Mouse (Mus musculus) lung, embryonic 16.5 days (tissue): ENCODE measurements around the gene P3h3. TPM values are rescaled to one million over a fixed set of nuclear protein-coding genes. Genes with fewer than 3 reads are reported as not detected.
"Not testable (repeated sequence)": the region's sequence is repeated elsewhere in the genome, so short reads cannot be mapped to it uniquely, and the experiment has no call there.

ENCODE experiments used
- ATAC-seq: fragments of 200-750 bp; cut with Nextera tagmentation; 2 replicates; pipeline ENCODE4 v1.8.0; 2017; ENCODE audit warnings: low read depth, mild to moderate bottlenecking, moderate library complexity
- H3K27ac ChIP-seq: fragments of 300-500 bp; sonication (generic); 2 replicates; pipeline ENCODE4 v1.5.1; 2014; ENCODE audit warnings: mild to moderate bottlenecking, control low read depth, low read length
- H3K27me3 ChIP-seq: fragments of 300-500 bp; sonication (generic); 2 replicates; pipeline ENCODE4 v1.6.1; 2014; ENCODE audit warnings: low read depth, low read length, mixed read lengths; ENCODE audit not compliant: control insufficient read depth, insufficient read depth
- H3K36me3 ChIP-seq: fragments of 300-500 bp; sonication (generic); 2 replicates; pipeline ENCODE4 v1.6.1; 2014; ENCODE audit warnings: low read length; ENCODE audit not compliant: control insufficient read depth, insufficient read depth
- H3K4me1 ChIP-seq: fragments of 300-500 bp; sonication (generic); replicated peaks from 2 replicates; pipeline ENCODE4 v1.6.1; 2014; ENCODE audit warnings: low read length, mixed read lengths; ENCODE audit not compliant: control insufficient read depth, insufficient read depth
- H3K4me2 ChIP-seq: fragments of 300-500 bp; sonication (generic); 2 replicates; pipeline ENCODE4 v1.6.1; 2014; ENCODE audit warnings: low read depth, low read length, control low read depth
- H3K4me3 ChIP-seq: fragments of 300-500 bp; sonication (generic); 2 replicates; pipeline ENCODE4 v1.5.1; 2014; ENCODE audit warnings: mild to moderate bottlenecking, low read length, control low read depth
- H3K9ac ChIP-seq: fragments of 300-500 bp; sonication (generic); 2 replicates; pipeline ENCODE4 v1.6.1; 2014; ENCODE audit warnings: low read length, control low read depth
- H3K9me3 ChIP-seq: fragments of 300-500 bp; sonication (generic); 2 replicates; pipeline ENCODE4 v1.6.1; 2016; ENCODE audit warnings: low read length; ENCODE audit not compliant: control insufficient read depth
- WGBS: fragments of 180-500 bp; shearing (Covaris S2); extraction: QIAGEN DNeasy Blood & Tissue Kit; methylation state at CpG from one replicate; pipeline ENCODE4 v1.1.7; 2014; 5-methylcytosine and 5-hydroxymethylcytosine counted together
- polyA plus RNA-seq: library from polyadenylated mRNA; unstranded; fragments of >200 nt; fragmentation: Nextera tagmentation; extraction: Ambion mirVana; gene quantifications from 2 replicates; pipeline ENCODE4 v1.2.1, GENCODE M21; 2015

The P3h3 gene
- polyA plus RNA-seq, 1 experiment from 2014 or later, result 15.3 TPM

DNA sequence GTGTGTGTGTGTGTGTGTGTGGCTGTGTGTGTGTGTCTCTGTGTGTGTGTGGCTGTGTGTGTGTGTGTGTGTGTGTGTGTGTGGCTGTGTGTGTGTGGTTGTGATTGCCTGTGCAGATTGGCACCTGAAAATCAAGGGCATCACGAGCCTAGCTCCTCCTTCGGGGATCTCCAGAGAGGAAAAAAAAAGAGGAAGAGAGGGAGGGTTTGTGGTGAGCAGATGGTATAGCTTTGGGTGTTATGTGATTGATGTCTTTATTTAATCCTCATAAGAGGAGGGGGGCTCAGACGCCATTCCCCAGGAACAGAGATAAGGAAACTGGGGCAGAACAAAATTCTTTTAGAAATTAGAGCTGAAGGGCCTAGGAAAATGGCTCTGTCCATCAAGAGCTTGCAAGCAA lies 40.8 kb upstream of the P3h3 start:
- H3K4me2 ChIP-seq, result no peak overlapping the region
- H3K4me3 ChIP-seq, result no peak overlapping the region
- H3K4me1 ChIP-seq, result no peaks in the 10 kb centered on the region
- no peak for ATAC-seq
- no peak overlapping the region for H3K9ac ChIP-seq
- H3K27me3 ChIP-seq, result no peaks in the 10 kb centered on the region
- no peaks in the 10 kb centered on the region for H3K9me3 ChIP-seq
- no peaks in the 10 kb centered on the region for H3K36me3 ChIP-seq
- WGBS, result 20% methylated on average over 3 of the region's 3 CpGs
- no peak overlapping the region for H3K27ac ChIP-seq

DNA sequence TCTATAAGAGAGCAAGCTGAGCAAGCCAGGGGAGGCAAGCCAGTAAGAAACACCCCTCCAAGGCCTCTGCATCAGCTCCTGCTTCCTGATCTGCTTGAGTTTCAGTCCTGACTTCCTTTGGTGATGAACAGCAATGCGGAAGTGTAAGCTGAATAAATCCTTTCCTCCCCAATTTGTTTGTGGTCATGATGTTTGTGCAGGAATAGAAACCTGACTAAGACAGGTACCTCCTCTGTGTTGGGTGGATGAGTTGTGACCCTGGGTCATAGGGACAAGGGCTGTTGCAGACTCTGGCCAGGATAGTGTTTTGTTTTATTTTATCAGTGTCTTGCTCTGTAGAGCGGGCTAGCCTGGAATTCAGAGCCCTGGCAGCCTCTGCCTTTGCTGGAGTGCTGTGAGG lies 36.6 kb upstream of the P3h3 start:
- not testable (repeated sequence) for H3K4me1 ChIP-seq, H3K4me2 ChIP-seq, H3K27me3 ChIP-seq, H3K9me3 ChIP-seq, H3K36me3 ChIP-seq, H3K9ac ChIP-seq, H3K27ac ChIP-seq, ATAC-seq, H3K4me3 ChIP-seq
- 85% methylated on average over 2 of the region's 2 CpGs for WGBS

DNA sequence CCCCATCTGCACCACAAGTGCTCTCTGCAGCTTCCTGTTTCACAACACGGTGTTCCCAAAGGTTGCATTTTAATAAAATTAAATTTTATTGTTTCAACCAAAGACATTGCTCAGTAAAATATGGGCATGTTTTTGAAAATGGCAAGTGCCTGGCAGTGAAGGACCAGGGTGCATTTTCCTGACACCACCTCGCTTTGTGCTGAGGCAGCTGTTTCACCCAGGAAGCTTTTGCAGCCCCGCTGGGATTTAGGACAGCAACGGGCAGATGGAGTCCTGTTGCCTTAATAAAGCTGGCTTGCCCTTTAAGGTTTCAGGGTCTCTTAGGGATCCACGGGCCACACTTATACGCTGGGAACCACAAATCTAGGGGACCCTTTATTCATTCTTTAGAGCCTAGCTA lies 33.4 kb upstream of the P3h3 start:
- no peak for ATAC-seq
- Histone ChIP-seq H3K4me2 (no peak overlapping the region), H3K4me3 (no peak overlapping the region), H3K36me3 (no peaks in the 10 kb centered on the region), H3K4me1 (no peaks in the 10 kb centered on the region), H3K9ac (no peak overlapping the region), H3K27me3 (no peaks in the 10 kb centered on the region), H3K27ac (no peak overlapping the region), H3K9me3 (no peaks in the 10 kb centered on the region)
- WGBS, result 43% methylated on average over 6 of the region's 6 CpGs

DNA sequence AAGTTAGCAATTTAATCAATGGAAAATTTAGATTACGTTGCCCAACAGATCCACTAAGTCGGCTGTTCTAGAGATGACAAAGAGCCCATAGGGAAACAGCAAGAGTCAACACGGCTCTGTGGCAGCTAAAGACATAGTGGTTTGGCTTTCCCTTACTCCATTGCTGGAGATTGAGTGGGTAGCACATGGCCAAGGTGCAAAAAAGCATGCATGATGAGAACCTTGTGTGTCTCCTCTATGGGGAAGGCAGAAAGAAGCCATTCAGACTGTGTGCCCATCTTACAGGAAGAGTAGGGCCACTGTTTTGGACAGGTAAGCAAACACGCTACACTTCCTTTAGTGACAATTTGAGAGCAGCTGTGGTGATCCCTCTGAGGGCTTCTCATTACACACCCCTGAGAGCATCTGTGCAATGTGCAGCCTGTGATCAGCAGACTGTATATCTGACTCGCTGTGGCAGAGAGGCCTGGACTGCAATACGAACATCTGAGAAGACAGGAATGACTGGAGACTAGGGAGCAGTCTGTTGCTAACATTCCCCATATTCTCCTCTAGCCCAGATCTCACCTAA lies 31.1 kb upstream of the P3h3 start:
- H3K27ac ChIP-seq, result no peak overlapping the region
- no peak overlapping the region for H3K9ac ChIP-seq
- WGBS, result 86% methylated on average over 6 of the region's 6 CpGs
- no peak for ATAC-seq
- no peaks in the 10 kb centered on the region for H3K27me3 ChIP-seq
- no peaks in the 10 kb centered on the region for H3K9me3 ChIP-seq
- H3K4me3 ChIP-seq, result no peak overlapping the region
- no peak overlapping the region for H3K4me2 ChIP-seq
- H3K4me1 ChIP-seq, result no peaks in the 10 kb centered on the region
- H3K36me3 ChIP-seq, result no peaks in the 10 kb centered on the region

DNA sequence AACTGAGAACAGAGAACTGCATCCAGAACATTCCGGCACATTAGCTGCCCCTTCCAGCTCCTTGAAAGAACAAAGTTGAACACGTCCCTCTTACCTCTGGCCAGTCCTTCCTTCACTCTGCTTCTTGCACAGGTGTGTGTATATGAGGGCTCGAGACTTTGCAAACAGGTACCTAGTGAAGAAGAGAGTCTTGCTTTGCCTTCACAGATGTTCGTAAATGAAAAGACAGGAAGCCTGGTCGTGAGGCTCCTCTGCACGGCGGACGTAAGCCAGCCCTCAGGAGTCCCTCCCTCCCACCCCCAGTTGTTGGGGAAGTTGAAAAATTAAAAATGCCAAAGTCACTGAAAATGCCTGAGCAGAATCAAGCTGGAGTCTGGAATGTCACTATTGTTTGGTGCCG lies 30.4 kb upstream of the P3h3 start, which contains the start of gene Cd4:
TSS of gene Cd4 (minus strand) at position 236 of the 400 bp plus-strand sequence.
- no peak for ATAC-seq
- Histone ChIP-seq H3K9me3 (no peaks in the 10 kb centered on the region), H3K4me2 (no peak within 1 kb of the TSS), H3K4me3 (no peak within 1 kb of the TSS), H3K36me3 (no peaks in the 10 kb centered on the region), H3K27ac (no peak within 1 kb of the TSS), H3K9ac (no peak within 1 kb of the TSS), H3K27me3 (no peaks in the 10 kb centered on the region), H3K4me1 (no peaks in the 10 kb centered on the region)
- WGBS, result 76% methylated on average over 9 of the region's 9 CpGs

DNA sequence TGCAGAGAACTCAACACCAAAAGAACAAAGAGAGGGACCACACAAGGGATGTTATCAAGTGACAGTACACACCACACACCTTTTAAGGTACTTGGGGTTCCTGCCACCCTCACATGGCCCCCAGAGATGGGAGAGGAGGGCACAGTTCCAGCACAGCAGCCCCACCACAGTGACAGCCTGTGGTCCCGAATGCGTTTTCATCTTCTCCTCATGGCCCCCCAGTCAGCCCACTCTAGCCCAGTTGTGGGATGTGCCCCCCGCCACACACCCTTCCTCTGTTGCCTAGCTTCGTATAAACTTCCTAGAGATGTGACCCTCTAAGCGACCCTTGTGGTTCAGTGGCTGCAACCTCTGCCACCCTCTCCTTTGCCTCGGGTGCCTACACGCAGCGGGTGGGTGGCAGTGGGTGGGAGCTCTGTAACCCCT lies 28.4 kb upstream of the P3h3 start:
- Histone ChIP-seq H3K27ac (no peak overlapping the region), H3K4me1 (no peaks in the 10 kb centered on the region), H3K9ac (no peak overlapping the region), H3K4me3 (no peak overlapping the region), H3K9me3 (no peaks in the 10 kb centered on the region), H3K27me3 (no peaks in the 10 kb centered on the region), H3K36me3 (no peaks in the 10 kb centered on the region), H3K4me2 (no peak overlapping the region)
- no peak for ATAC-seq
- WGBS, result 81% methylated on average over 8 of the region's 8 CpGs

DNA sequence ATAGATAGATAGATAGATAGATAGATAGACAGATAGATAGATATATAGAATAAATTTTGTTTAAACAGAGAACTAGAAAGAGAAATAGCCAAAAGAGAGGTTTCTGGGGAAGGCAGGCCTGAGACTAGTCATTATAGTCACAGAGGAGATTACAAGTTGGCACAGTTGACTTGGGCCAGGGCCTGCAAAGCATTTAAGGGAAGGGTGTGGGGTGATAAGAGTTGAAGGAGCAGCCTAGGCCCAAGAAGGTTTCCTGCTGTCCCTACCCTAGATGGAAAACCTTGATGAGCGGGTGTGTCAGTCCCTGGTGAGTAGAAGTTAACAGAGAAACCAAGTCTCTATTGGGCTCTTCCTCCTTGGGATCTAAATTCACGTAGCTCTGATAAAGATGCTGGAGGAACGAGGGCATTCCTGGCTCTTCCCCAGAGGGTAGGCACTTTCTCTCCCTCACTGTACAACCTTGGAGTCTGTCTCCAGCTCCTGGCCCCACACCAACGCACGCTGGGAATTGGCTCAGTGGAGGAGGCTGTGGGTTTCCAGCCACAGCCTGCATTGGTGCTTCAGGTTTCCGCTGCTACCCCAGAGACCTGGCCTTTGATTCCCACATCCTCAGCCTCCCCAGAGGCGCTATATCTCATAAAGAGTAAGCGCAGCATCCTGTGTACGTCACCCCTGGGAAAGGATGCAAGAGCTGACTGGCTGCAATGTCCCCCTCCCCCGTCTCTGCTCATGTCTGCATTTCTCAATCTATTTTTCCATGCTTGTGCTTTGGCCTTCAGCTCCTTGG lies 27.4 kb upstream of the P3h3 start:
- Histone ChIP-seq H3K9me3 (no peaks in the 10 kb centered on the region), H3K36me3 (no peaks in the 10 kb centered on the region), H3K27ac (no peak overlapping the region), H3K4me1 (no peaks in the 10 kb centered on the region), H3K4me2 (no peak overlapping the region), H3K27me3 (no peaks in the 10 kb centered on the region), H3K4me3 (no peak overlapping the region), H3K9ac (no peak overlapping the region)
- ATAC-seq, result no peak
- WGBS, result 72% methylated on average over 10 of the region's 10 CpGs

DNA sequence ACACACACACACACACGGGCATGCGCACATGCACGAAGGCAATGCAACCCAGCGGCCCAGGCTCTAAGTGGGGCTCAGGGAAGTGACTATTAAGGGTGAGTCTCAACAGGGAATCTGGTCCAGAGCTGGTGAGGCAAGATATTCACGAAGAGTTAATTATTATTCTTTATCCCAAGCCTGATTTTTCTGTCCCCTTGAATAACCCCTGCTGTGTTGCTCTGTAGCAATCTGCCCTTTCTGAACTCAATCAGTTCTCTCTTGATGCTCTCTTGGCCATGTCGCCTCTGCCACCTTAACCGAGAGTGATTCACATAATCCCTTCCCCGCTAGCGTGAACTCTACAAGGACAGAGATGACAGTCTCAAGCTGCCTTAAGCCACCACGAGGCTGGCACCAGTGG lies 25.8 kb upstream of the P3h3 start:
- 81% methylated on average over 10 of the region's 10 CpGs for WGBS
- H3K9ac ChIP-seq, result no peak overlapping the region
- ATAC-seq, result no peak
- no peaks in the 10 kb centered on the region for H3K36me3 ChIP-seq
- H3K9me3 ChIP-seq, result no peaks in the 10 kb centered on the region
- H3K27me3 ChIP-seq, result no peaks in the 10 kb centered on the region
- no peaks in the 10 kb centered on the region for H3K4me1 ChIP-seq
- H3K4me2 ChIP-seq, result no peak overlapping the region
- H3K4me3 ChIP-seq, result no peak overlapping the region
- no peak overlapping the region for H3K27ac ChIP-seq

DNA sequence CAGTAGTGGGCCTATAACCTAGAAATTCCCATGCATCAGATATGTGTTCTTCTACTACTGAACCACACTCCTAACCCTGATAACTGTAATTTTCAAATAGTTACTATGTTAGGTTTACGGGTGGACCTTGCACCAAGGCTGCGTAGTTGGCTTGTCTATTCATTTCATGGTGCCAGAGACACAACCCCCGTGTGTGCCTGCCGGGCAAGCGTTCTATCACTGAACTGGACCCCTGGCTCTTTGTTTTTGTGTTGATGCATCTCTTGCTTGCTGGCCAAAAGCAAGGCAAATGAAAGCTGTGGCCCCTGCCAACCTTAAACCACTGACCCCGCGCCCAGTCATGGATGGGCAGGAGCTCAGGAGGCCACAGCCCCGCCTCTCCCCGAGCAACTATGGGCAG lies 24.3 kb upstream of the P3h3 start:
- Histone ChIP-seq H3K4me3 (no peak overlapping the region), H3K9me3 (no peaks in the 10 kb centered on the region), H3K4me2 (no peak overlapping the region), H3K9ac (no peak overlapping the region), H3K27me3 (no peaks in the 10 kb centered on the region), H3K27ac (no peak overlapping the region), H3K36me3 (no peaks in the 10 kb centered on the region), H3K4me1 (no peaks in the 10 kb centered on the region)
- WGBS, result 87% methylated on average over 9 of the region's 9 CpGs
- no peak for ATAC-seq
